Mouse (Mus musculus) adrenal gland, adult 18-20 months (tissue): ENCODE measurements at regions not wholly inside any gene's neighbourhood (a gene's known extent, or its start where the extent isn't known, plus 50 kb on each side); places are given as distances from the start of the nearest gene placed in this dataset.

Experiments used
- DNase-seq, 2 experiments: peaks; one replicate each; pipeline ENCODE4 v3.0.0; 2021 to 2022; ENCODE audit warnings: low spot score in 2 of 2

- no peak for DNase-seq
These were observed 600.6 kb upstream of the Nox3 start for GRCm38 (mm10) chr17:4296521-4297155.

GRCm38 (mm10) chr17:4297156-4297535 is 601.1 kb upstream of the Nox3 start:
- DNase-seq: no peak

- no peak for DNase-seq
These were observed 605.2 kb upstream of the Nox3 start for GRCm38 (mm10) chr17:4301142-4301853.

DNA sequence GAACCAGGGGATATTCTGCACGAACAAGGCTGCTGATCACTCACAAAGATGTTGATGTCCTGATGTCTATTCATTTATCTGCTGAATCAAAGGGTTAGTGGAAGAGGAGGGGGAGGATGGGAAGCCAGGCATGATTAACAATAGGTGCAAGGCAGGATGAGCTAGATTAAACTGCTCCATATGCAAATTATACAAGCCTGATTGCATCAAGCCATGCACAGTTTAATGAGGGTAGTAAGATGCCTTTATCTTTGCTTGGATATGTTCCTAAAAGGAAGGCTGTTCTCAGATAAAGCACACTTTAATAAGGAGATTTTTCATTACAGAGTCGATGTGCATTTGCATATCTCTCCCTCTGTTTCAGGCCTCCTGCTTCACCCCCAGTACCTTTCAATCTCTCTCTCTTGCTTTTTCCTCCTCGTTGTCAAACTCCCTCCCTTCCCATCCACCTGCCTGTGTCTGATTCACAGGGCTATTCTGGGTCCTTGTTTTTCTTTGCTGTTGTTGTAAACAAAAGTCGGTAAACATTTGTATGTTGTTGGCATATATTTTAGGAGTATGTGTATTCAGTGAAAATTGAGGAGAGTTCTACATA is 615.8 kb upstream of the Nox3 start:
- DNase-seq: no peak

- no peak for DNase-seq
These were observed 623.1 kb upstream of the Nox3 start for GRCm38 (mm10) chr17:4319141-4319540.

DNA sequence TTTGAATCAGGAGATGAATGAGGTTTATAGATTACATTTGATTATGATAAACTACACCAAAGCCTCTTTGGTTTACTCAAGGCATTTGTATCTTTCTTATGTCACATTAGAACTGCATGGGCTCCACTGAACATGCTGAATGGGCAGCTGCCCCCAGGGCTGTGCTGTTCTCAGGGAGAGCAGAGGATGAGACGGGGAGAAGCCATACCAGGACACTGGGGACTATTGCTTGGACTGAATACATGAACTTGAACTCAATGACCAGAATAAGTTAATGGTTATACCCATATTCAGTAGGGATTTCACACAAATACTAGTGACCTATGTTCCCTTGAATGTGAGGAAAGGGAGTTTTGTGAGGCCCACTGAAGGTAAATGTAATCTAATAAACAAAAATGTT is 632.7 kb upstream of the Nox3 start:
- no peak for DNase-seq

- DNase-seq: no peak
These were observed 635.6 kb upstream of the Nox3 start for GRCm38 (mm10) chr17:4331650-4332049.

- DNase-seq: no peak
These were observed 637.0 kb upstream of the Nox3 start for GRCm38 (mm10) chr17:4333091-4333490.

GRCm38 (mm10) chr17:4353018-4353417 is 641.1 kb upstream of the Arid1b start:
- DNase-seq: no peak

- no peak for DNase-seq
These were observed 638.5 kb upstream of the Arid1b start for GRCm38 (mm10) chr17:4355506-4356218.

DNA sequence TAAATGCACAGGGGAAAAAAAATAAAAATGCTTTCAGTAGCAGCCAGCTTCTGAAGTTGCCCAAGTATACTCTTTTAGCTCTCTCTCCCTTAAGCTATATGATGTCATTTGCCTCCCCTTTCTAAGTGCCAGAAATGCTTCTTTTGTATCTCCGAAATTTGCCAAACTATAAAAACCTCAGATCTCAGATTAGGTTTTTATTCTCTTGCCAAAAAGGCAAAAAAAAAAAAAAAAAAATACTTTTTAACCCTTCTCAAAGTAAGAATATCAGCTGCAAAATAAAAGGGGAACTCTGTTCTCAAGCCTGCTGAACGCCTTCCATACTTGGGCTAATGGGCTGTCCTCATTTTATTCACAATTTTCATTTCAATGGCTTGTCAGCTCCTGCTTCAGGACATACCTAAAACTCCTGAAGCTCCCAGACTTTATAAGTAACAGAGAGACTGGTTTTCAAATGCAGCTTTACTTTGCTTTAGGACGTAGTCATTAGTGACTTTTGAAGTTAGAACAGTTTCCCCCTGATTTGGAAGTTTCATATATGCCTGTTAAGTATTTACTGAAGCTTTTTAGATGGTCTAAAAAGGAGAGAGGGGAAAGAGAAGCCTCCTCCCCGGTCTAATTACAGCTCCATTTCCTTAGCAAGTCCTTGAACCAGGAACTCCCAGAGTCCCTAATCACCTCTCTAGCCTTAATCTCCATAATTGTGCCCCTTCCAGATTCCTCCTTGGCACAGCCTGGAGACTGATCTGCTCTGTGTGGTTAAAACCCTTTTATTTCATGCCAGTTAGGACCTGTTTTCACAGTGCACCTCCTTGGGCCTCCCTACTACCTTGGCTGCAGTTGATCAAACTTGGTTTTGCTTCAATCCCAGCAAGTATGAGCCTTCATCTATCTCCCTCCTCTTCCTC is 633.5 kb upstream of the Arid1b start:
- DNase-seq: no peak

DNA sequence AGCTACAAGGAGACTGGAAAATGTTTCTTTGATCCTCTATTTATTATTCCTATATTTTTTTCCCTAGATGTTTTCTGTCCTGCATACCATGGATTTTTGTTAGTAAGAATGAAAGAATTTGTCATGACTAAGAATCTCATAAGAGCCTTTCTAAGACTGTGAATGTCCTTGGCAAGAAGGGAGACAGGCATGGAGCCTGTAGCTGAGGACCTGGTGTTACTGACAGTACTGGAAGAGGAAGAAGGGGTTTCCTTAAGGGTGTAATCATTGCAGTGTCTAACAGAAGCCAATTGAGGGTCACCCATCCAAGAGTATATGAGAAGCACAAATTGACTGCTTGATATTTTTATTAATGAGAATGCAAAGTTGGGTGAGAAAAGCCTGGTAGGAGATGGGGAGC is 628.3 kb upstream of the Arid1b start:
- no peak for DNase-seq

DNA sequence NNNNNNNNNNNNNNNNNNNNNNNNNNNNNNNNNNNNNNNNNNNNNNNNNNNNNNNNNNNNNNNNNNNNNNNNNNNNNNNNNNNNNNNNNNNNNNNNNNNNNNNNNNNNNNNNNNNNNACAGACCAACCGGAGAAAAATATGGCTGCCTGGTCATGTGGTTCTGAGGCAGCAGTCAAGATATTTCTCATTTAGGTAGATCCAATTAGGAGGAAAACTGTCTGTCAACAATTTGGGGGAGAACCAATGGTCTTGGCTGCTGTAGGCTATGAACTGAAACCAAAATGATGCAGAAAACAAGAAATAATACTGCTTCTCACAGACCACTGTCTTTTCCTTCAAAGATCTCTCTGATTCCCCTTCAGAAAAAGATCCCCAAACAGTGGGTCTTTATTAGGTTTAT is 613.7 kb upstream of the Arid1b start:
- DNase-seq: no peak

GRCm38 (mm10) chr17:4380873-4381272 is 613.3 kb upstream of the Arid1b start:
- no peak for DNase-seq

DNA sequence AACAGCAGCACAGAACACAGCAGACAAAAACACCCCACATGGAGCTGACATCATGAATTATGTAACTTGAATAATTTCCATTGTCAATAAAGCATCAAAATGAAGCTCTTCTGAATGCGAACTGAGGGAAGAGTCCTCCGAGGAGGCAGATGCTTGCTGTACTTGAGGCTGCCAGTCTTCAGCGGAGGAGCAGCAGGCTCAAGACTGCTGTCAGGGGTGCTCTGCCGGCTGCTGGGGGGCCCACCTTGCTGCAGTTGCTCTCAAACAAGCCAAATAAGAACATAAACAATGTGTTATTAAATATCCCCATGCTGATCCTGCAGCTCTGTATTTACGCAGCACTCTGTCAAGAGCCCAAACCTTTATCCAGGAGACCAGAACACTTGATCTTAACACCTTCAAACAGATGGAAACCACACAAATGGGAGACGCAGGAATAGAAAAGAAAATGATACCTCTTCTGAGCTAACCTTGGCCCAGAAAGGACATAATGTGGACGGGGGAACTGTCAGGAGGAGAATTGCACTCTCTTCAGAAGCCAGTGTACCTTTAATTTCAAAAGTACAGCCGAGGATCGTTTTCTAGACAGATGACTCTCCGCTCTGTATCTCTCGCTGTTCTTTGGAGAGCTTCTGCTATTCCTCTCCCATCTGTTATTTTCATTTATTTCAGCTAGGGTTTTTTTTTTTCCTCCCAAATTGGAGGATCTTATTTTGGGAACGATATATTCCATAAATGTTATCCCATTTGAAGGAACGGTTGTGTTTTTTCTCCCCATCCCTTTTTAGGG is 612.0 kb upstream of the Arid1b start:
- DNase-seq: no peak

DNA sequence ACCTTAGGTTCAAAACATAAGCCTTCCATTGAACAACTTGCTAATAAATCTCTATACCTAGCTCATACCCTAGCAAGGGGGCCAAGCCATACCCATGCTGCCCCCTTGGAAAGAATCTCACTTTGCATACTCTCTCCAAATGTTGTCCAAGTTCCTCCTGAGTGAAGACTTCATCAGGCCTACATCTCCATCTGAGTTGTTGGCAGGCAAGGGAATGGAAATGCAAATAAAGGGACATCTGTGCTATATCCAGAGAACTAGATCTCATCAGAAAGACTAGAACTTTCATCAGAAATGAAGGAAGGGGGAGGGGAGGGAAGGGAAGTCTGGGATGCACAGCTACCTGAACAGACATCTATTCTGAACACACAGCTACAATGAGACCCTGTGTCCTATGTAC is 611.4 kb upstream of the Arid1b start:
- no peak for DNase-seq

DNA sequence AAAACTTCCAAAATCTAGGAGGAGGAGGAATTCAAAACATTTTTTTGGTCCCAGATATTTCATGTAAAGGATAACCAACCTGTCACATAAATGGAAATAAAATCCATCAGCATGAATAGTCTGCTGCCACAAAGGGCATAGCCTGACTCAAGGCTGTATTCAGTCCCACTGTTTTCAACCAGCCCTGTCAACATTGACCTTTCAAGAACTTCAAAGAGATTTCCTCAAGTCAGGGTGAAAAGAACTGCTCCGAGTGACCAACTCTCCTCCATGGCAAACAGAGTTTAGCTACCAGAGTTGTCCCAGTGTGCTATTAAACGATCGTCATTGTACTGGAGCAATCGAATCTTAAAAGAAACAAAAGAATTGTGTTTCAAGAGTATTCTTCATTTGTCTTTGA is 606.5 kb upstream of the Arid1b start:
- DNase-seq: no peak

DNA sequence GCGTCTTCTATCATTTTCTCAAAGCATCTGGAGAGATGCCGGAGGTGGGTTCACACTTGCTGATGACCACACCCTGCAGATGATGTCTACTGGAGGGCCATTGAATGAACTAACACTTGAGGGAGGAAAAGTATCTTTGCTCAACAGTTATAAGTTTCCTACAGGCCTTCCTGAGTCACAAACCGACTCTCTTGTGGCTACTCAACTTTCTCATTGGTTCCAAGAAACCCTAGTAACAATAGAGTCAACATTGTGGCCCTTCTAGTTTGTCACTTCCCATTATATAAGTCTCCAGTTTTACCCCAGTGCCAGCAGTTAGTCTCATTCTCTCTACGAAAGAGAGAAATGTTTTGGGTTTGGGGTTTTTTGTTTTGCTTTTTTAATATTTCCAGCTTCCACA is 604.1 kb upstream of the Arid1b start:
- no peak for DNase-seq

GRCm38 (mm10) chr17:4390577-4390976 is 603.6 kb upstream of the Arid1b start:
- DNase-seq: no peak

DNA sequence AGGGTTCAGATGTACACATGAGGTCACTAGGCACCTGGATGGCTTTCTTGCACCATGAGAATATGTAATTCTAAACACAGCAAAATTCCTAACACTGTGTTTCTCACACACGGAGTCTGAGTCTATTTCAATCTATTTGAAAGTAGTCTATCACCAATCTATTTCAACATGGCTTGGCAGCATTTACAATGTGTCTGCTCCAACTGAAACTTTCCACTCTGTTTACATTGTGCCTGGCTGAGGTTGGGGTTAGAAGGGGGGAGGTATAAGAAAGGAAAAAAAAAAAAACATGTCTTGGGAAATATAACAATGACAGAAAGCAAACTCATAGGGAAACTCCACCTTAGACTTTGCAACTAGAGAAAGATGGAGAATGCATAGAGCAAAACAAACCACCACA is 602.9 kb upstream of the Arid1b start:
- no peak for DNase-seq
